Mouse (Mus musculus): Measurements from ENCODE around the gene Ndufa4l2.

- TF ChIP-seq SMC3 (IDR thresholded peaks at IDR 0.05; ENCODE audit: low read depth, low read length) (0 out of 2 replicates have a peak, but pooled peaks have one; percentile 26), POLR2AphosphoS2 (IDR thresholded peaks at IDR 0.05; ENCODE audit: low read length) (no peak), ZMIZ1 (IDR thresholded peaks at IDR 0.05; ENCODE audit: low read depth, low read length) (no peak), ZNF384 (IDR thresholded peaks at IDR 0.05; ENCODE audit: low read depth, low read length) (no peak), HCFC1 (IDR thresholded peaks at IDR 0.05; ENCODE audit: low read depth, low read length) (no peak), USF2 (IDR thresholded peaks at IDR 0.05; ENCODE audit: borderline replicate concordance in 1 of 2, insufficient read depth in 1 of 2, low read depth in 1 of 2, low read length in 2 of 2) (no peak), USF1 (IDR thresholded peaks at IDR 0.05; ENCODE audit: low read depth, low read length) (no peak), POLR2A (IDR thresholded peaks at IDR 0.05; ENCODE audit: control insufficient read depth in 1 of 2, insufficient read depth in 1 of 2, low read depth in 1 of 2, low read length in 2 of 2, poor library complexity in 1 of 2) (no peak), E2F4 (IDR thresholded peaks at IDR 0.05; ENCODE audit: borderline replicate concordance, low read depth, low read length) (no peak), ZC3H11A (IDR thresholded peaks at IDR 0.05; ENCODE audit: low read depth, low read length) (no peak), GATA1 (IDR thresholded peaks at IDR 0.05; ENCODE audit: low read depth, low read length) (no peak), MEF2A (IDR thresholded peaks at IDR 0.05; ENCODE audit: extremely low read depth, insufficient replicate concordance, low read depth, low read length, poor library complexity, severe bottlenecking) (no peak), CTCF (IDR thresholded peaks at IDR 0.05 in 2 of 3, conservative IDR thresholded peaks at IDR 0.05 in 1 of 3; ENCODE audit: control insufficient read depth in 1 of 3, insufficient read depth in 1 of 3, low read depth in 2 of 3, low read length in 3 of 3, poor library complexity in 1 of 3, severe bottlenecking in 1 of 3) (peak; percentile 40 to 79 (median 60)), TCF12 (IDR thresholded peaks at IDR 0.05; ENCODE audit: low read depth, low read length) (no peak)
Observed at GRCm38 (mm10) chr10:127557397-127557796, 42.6 kb downstream of the Ndufa4l2 start.
